Mouse (Mus musculus) T-helper 2 cell (primary cell): ENCODE measurements around the gene Pank2.
"Not testable (repeated sequence)": the region's sequence is repeated elsewhere in the genome, so short reads cannot be mapped to it uniquely, and the experiment has no call there.

Source experiments
- in situ Hi-C: fragments of 300-600 bp; cut with MboI, MseI; formaldehyde crosslinking; loops from one replicate; pipeline ENCODE4 v1.15.1; 2025; ENCODE audit warnings: high pct_unique_total_duplicates

Pank2 gene

DNA sequence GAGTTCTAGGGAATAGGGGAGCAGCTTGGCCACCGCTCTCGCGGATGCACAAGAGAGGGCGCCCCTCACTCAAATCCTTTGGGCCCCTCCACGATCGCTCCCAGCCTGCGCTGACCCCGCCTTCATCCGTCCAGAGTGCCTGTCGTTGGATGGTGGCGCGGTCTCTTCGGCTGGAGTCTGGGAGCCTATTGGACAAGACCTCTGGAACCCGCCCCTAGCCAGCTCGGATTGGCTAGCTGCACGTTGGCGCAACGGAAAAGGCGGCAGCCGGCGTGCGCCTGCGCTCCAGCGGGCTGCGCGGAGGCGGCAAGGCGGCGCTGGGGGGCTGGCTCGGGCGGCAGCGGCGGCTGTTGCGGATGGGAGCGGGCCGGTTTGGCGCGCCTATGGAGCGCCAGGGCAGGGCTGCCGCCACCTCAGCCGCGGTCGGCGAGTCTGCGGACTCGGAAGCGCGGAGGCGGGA, at the start of gene Pank2:
Gene Pank2, plus strand, starts transcription at position 283 of the 460 bp plus-strand sequence.
- in situ Hi-C loops, result no loop called here

DNA sequence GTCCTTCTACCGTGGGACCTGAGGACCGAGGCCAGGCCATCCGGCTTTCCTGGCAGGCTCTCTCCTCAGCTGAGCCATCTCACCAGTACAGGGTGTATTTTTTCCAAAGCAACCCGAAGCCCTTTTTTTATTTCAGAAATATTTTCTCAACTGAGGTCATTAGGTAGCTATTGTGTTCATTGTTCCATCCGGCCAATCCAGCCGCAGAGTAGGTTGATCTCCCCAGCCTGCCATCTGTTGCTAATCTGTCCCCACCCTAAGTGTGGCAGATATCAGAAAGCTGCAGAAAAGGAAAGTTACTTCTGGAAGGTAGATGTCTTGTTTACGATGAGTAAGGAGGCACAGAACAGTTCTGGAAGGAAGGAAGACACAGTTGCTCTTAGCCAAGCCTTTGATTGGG, 48.5 kb upstream of the Pank2 start:
- in situ Hi-C loops, result loop anchor here (10.0 kb wide), 1 partner anchor 1051 kb away; the partner anchor contains the start of gene Cds2

DNA sequence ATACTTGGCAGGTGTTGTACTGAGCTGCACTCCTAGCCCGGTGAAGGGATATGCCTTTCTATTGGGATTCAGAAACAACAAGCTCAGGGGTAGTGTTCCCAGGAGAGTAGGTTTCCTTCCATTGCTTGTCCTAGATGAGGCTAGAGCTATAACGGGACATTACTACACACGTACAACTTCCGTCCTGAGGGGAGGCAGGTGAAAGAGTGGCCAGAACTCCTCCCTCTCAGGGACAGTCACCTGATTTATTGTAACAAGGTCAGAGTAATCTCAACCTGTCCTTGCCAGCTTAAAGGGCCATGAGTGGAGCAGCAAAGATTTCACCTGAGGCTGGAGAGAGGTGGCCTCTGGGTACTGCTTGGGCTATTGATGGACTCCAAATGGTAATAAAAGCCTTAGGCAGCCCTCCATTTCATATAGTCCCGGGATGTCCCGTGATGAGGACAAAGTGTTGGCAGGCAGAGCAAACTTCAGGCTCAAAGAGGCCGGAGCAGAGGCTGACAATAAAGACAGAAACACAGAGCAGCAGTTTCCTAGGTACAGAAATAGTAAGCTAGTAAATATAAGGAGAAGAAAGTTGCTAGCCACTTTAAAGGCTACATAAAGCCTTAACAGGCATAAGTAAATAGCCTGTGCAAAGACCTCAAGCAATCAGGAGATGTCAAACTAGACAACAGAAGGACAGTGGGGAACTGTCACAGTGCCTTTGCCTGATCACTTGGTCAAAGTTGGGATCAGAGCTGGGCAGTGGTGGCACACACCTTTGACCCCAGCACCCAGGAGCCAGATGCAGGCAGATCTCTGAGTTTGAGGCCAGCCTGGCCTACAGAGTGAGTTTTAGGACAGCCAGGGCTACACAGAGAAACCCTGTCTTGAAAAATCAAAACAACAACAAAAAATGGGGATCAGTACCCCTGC, 46.1 kb upstream of the Pank2 start:
- in situ Hi-C loops, result loop anchor here (10.0 kb wide), 1 partner anchor 1049 kb away; the partner anchor contains the start of gene Cds2

DNA sequence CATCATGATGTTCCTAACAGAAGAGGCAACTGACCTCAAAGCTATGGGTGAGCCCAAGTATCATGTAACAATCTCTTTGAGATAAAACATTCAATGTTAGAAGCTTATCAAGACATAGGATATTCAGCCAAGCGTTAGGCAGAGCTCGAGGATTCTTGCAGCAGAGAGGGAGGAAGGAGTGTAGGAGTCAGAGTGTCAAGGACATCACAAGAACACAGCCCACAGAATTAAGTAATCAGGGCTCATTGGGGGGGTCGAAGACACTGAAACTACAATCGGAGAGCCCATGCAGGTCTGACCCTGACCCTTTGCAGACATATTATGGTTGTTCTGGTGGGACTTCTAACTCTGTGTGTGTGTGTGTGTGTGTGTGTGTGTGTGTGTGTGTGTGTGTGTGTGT, 42.3 kb upstream of the Pank2 start:
- in situ Hi-C loops, result no loop called here

DNA sequence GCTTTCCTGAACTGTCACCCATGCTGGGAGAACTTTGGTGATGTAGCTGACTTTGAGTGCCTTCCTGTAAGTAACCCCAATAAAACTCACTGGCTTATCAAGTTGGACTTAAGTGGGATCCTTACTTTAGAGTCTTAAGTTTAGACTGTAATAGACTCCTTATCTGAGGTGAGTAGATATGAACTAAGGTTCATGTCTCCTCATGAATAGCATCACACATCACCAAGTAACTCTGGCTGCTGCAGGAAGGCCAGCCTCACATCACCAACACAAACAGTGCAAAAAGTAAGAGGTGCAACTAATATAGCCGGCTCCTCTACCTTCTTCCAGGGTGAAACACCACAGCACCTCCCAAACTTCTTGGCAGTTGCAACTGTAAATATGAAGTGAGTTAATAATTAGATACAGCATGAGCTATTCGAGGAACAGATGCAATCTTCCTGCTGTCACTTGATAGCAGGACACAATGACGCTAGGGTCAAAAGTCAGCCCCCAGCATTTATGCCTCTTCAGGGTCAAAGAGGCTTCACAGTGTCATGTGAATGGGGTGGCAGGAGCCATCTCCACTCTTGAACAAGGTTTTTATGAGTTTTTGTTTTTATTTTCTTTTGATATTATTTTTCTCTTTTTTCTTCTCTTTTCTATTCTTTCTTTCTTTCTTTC, 40.3 kb upstream of the Pank2 start:
- in situ Hi-C loops, result no loop called here

GRCm38 (mm10) chr2:131222562-131222961, 39.7 kb upstream of the Pank2 start:
- in situ Hi-C loops, result no loop called here

GRCm38 (mm10) chr2:131223569-131223968, 38.7 kb upstream of the Pank2 start:
- in situ Hi-C loops, result no loop called here

DNA sequence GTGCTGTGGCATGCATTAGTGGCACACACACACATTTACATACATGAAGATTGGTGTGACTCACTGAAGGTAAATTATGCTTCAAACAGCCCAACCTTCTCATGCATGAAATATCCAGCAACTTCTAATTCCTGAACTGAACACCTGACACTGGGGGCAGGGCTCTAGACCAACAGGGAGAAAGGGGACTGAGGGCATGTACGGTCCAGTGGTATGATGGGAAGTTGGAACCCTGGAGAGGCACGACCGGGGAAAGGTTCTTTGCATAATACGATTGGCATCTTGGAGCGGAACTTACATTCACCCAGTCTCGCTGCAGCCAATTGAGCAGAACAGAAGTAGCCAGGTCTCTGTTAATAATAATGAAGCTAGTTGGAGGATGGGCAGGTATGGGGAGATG, 37.1 kb upstream of the Pank2 start:
- in situ Hi-C loops, result no loop called here

DNA sequence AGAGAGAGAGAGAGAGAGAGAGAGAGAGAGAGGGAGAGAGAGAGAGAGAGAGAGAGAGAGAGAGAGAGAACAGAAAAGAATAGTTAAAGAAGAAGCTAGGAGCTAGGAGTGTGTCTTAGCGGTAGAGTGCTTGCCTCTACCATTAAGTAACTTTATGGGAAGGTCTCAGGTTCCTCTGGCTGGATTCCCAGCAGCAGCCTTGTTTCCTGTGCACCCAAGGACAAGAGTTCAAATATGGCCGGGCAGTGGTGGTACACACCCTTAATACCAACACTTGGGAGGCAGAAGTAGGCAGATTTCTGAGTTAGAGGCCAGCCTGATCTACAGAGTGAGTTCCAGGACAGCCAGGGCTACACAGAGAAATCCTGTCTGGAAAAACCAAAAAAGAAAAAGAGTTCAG, 35.6 kb upstream of the Pank2 start:
- in situ Hi-C loops, result not testable (repeated sequence)

DNA sequence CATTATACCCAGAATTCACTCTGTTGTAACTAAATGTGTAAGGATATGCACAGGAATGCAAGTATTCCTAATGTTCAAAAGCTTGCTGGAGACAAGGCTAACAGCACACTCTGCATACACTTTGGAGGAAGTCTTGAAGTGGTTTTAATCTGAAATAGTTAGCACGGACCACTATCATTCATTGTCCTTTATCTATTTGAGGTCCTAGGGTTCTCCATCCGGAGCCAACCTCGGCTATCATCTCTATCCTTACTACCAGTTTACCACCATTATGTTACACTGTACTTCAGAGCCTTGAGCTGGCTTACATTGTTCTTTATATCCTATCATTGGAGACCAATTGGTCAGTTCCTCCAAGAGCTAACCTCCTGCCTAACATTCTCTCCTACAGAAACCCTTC, 35.1 kb upstream of the Pank2 start:
- in situ Hi-C loops, result no loop called here

DNA sequence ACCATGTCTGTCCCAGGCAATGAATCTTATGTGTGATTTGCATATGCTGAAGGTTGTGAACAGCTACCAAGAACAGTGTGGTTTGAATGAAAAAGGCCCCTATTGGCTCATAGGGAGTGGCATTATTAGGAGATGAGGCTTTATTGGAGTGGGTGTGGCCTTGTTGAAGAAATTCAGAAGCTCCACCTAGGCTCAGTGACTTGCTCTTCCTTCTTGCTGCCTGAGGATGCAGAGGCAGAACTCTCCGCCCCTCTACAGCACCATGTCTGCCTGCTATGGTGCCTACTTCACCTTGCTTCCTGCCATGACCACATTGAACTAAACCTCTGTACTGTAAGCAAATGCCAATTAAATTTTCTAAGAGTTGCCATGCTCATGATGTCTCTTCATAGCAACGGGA, 29.7 kb upstream of the Pank2 start:
- in situ Hi-C loops, result no loop called here

DNA sequence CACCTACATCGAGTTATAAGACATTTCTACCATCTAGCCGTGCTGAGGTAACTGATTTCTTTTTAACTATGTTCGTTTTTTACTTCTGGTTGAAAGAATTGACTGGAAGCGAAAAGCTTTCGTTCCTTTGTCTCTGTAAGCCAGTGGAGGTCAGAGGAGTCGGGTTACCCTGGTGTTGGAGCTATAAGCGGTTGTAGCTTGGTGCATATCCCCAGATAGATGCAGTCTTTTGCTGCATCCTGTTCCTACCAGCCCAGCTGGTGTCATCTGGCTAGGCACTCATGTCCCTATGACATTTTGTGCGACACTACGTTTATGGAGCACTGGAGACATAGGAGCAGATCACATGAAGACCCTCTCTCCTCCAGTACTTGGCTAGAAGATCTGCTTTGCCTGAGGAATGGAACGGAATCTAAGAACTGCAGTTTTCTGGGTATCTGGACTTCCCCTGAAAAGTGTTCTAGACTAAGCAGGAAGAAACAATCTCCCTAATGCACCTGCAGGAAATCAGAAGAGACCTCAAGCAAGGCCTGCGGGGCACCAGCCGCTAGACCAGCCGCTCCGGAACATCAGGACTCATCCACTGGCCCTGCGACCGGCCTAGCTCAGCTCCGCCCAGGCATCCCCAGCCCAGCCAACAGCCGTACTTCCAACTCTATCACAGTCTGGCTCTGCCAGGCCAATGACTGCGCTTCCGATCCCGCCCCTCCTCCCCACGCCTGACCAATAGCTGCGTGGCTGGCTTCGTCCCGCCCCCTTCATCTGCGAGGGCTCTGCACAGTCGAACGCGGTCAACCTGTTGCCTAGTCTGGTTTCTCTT, 28.8 kb upstream of the Pank2 start, which contains the start of gene Mavs:
Gene Mavs, plus strand, starts transcription at position 757 of the 820 bp plus-strand sequence.
- in situ Hi-C loops, result no loop called here

DNA sequence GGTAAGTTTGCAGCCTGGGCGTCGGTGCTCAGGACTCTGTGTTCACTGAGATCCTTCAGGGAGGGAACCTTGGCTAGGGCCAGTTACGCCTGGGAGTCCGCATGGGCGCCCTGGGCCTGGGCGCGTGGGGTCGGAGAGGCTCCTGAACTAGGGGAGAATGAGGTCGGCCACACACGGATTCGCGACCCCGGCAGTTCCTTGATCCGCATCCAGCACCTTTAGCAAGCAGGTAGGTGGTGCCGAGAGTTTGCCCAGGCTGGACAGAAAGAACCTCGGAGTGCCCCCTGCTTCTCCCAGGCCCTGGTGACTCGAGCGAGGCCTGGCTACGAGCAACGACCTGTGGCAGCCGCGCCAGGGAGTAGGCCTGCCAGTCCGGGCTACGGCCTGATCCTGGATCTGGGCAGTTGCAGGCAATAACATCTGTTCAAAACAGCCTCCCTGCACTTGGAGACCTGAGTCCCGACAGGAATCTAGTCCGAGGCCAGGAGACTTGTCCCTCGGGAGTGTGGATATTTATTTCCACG, 28.1 kb upstream of the Pank2 start:
- in situ Hi-C loops, result no loop called here

DNA sequence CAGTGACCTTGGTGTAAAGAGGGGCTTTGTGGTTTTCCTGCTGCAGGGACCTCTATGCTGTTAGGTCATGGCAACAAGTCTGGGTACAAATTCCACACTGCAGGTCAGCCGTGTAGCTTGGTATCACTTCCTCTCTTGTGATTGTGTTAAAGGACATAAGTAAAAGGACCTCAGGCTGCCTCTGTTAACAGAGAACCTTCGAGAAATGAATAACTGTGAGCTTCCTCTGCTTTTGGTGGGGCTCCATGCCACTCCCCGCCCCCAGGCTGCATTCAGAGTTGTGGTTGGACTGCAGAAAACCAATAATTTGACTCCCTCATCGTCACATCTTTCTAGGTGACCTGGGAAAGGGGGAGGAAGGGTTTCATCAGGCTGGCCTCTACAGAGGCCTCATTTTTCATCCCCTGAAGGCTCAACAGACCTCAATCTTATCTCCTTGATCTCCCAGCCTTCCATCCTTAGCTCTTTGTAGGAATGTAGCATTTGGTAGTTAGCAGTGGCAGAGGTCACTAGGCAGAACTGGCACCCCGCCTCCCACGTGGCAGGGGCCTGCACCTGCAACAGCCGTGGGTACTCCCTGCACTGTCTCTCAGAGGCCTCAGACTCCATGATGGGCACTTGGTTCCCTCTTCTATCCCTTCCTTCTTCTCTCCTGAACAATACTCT, 27.2 kb upstream of the Pank2 start:
- in situ Hi-C loops, result no loop called here

DNA sequence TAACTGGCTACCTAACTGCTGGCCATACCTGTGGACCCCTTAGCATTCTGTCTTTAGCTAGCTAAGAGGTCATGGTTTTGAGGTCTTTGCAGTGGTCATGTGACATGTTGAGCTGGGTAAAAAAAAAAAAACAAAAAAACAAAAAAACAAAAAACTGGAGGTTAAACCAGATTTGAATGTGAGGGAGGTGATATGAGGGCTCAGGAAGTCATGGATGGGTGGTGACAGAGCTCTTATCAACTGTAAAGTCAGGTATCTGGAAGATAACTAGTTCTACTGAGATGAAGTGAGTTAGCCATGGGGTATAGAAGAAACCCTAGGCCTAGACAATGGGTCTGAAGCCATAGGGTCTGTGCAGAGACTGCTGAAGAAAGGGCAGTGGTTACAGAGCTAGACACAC, 20.1 kb upstream of the Pank2 start:
- in situ Hi-C loops, result no loop called here

- in situ Hi-C loops, result no loop called here
Observed at GRCm38 (mm10) chr2:131242929-131243328, 19.4 kb upstream of the Pank2 start.

GRCm38 (mm10) chr2:131253681-131254328, 8.5 kb upstream of the Pank2 start:
- in situ Hi-C loops, result loop anchor here (5.0 kb wide), 1 partner anchor 157 kb away; no protein-coding TSS in a partner anchor

- in situ Hi-C loops, result loop anchor here (5.0 kb wide), 1 partner anchor 157 kb away; no protein-coding TSS in a partner anchor
Observed at GRCm38 (mm10) chr2:131254329-131254713, 8.0 kb upstream of the Pank2 start.

GRCm38 (mm10) chr2:131255738-131256137, 6.6 kb upstream of the Pank2 start:
- in situ Hi-C loops, result no loop called here

DNA sequence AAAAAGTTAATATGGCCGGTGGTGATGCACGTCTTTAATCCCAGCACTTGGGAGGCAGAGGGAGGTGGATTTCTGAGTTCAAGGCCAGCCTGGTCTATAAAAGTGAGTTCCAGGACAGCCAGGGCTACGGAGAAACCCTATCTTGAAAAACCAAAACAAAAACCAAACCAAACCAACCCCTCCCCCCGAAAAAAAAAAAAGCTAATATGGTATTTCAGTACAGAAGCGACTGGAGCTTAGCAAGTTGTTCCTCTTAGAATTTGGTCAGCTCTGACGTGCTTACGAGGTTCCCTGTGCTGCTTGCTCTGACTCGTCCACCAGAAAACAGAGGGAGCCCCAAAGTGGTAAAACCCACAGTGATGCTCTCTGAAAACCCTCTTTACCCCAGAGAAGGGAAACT, 3.6 kb upstream of the Pank2 start:
- in situ Hi-C loops, result no loop called here
